In the genomic region with DNA sequence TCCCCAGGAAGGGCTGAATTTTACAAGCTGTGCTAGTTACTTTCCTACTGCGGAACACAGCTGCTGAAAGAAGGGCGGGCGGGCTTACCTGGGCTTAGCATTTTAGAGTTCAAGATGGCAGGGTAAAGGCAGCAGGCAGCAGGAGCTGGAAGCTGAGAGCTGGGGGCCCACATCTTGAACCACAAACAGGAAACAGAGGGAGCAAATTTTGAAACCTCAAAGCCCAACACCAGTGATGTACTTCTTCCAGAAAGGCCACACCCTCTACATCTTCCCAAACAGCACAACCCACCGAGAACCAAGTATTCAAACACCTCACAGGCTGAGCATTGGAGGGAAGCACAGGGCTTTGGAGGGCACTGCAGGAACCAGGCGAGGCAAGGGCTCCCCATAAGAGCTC, we compare ENCODE assay signal across 27 mouse cellular contexts. TPM values are rescaled to one million over a fixed set of nuclear protein-coding genes. Genes with fewer than 3 reads are reported as not detected.
DNase-seq lines count a peak whose midpoint lies in the region; ATAC-seq lines count a peak whose summit lies in the region.
"Had no signal": no experiment of that assay in that cellular context is flagged by ENCODE, and none has a peak within 500 bp of the region (broad histone marks: within the 10 kb centered on the region; RNA-seq: fewer than 3 reads in every experiment).

No protein-coding gene starts in this region.

- peak; percentile 34 for DNase-seq in CD4-positive helper T cell, adult 2 months (ENCODE audit: low read depth, low spot score)
- DNase-seq in thymus, postnatal 25 days, result peak; percentile 41
- no peak for DNase-seq in left cerebral cortex, adult 9 months (ENCODE audit: low spot score in 2 of 2)
- no peak for DNase-seq in cerebellum, adult 9-10 months
- DNase-seq in left cerebral cortex, postnatal 25 days (ENCODE audit: low spot score in 2 of 2), result no peak
- DNase-seq: adrenal gland, postnatal 14 days; cerebellum, adult 11-12 months; cerebellum, postnatal 10 days; gastrocnemius, postnatal 10 days; kidney, adult 9 months; kidney, postnatal 10 days; layer of hippocampus, postnatal 36 days; lung, postnatal 4 days had no signal

- intact Hi-C loops in left cerebral cortex, postnatal 25 days (cut with DNase I), result no loop called here

- ATAC-seq in common myeloid progenitor, adult 5-6 weeks (replicated peaks; ENCODE audit: low read depth, poor library complexity, severe bottlenecking), result peak; percentile 90
- ATAC-seq: hindbrain, postnatal 0 days; intestine, embryonic 16.5 days had no signal

- peak overlapping the region; percentile 4 for H3K4me3 ChIP-seq in megakaryocyte, embryonic 14.5 days (replicated peaks)
- H3K4me3 ChIP-seq: erythroblast, embryonic 14.5 days; heart, embryonic 15.5 days; hindbrain, embryonic 12.5 days; limb, embryonic 13.5 days; midbrain, embryonic 12.5 days; myocyte; neural tube, embryonic 13.5 days had no signal

- H3K36me3 ChIP-seq in megakaryocyte, embryonic 14.5 days (replicated peaks; ENCODE audit: low read length), result no peaks in the 10 kb centered on the region
- H3K36me3 ChIP-seq: heart, embryonic 15.5 days; hindbrain, embryonic 12.5 days; limb, embryonic 13.5 days; midbrain, embryonic 12.5 days; neural tube, embryonic 13.5 days had no signal

- peaks cover 11% of the 10 kb centered on the region for H3K4me1 ChIP-seq in megakaryocyte, embryonic 14.5 days
- H3K4me1 ChIP-seq: heart, embryonic 15.5 days; hindbrain, embryonic 12.5 days; limb, embryonic 13.5 days; midbrain, embryonic 12.5 days had no signal

- peaks cover 10% of the 10 kb centered on the region for H3K27me3 ChIP-seq in megakaryocyte, embryonic 14.5 days (replicated peaks)
- H3K27me3 ChIP-seq: heart, embryonic 15.5 days; limb, embryonic 13.5 days; midbrain, embryonic 12.5 days; neural tube, embryonic 13.5 days had no signal

- H3K9me3 ChIP-seq in megakaryocyte, embryonic 14.5 days, result no peaks in the 10 kb centered on the region
- H3K9me3 ChIP-seq: heart, embryonic 15.5 days; hindbrain, embryonic 12.5 days; limb, embryonic 13.5 days; midbrain, embryonic 12.5 days; neural tube, embryonic 13.5 days had no signal

RNA-seq across cellular contexts. Expression of a gene that starts 29.6 kb away (rescaled TPM):
- 5.8 and 6.1 TPM in 2 replicates for total RNA-seq in common myeloid progenitor, adult 5-6 weeks (2017)
- polyA plus RNA-seq in megakaryocyte, embryonic 14.5 days (2012; ENCODE audit: insufficient read depth, low replicate concordance), result not detected in 2 replicates
- 10 to 100 TPM; 45.9 to 48.6 TPM for total RNA-seq in left cerebral cortex, postnatal 25 days (2021)
- polyA plus RNA-seq: erythroblast, embryonic 14.5 days had no signal

RNA-seq across cellular contexts. Expression of a gene that starts 36.1 kb away (rescaled TPM):
- total RNA-seq in common myeloid progenitor, adult 5-6 weeks (2017), result 0.63 and 2.1 TPM in 2 replicates
- not detected in 2 replicates for polyA plus RNA-seq in megakaryocyte, embryonic 14.5 days (2012; ENCODE audit: insufficient read depth, low replicate concordance)
- not detected for total RNA-seq in left cerebral cortex, postnatal 25 days (2021)
- total RNA-seq: heart, postnatal 25 days; hindbrain, postnatal 0 days; midbrain, postnatal 0 days had no signal
- polyA plus RNA-seq: erythroblast, embryonic 14.5 days; liver, embryonic 11.5 days; neural tube, embryonic 13.5 days had no signal

Comparison
In these comparisons a context has a peak if more than half of its experiments do, and no peak if none do; other contexts are left out.
1. DNase-seq: peak in CD4-positive helper T cell, adult 2 months (single experiment) and thymus, postnatal 25 days (single experiment); none in left cerebral cortex, adult 9 months (0 of 2), cerebellum, adult 9-10 months (single experiment) and left cerebral cortex, postnatal 25 days (0 of 2).